Mouse (Mus musculus) urinary bladder, postnatal 0 days (tissue): ENCODE results near the gene Btbd35f20. TPM values are rescaled to one million over a fixed set of nuclear protein-coding genes. Genes with fewer than 3 reads are reported as not detected.

Experiments used
- polyA plus RNA-seq: library from polyadenylated mRNA; unstranded; fragments of >200 nt; fragmentation: Nextera tagmentation; extraction: Ambion mirVana; gene quantifications from 2 replicates; pipeline ENCODE4 v1.2.1, GENCODE M21; 2015

Gene Btbd35f20
- not detected in 2 replicates for polyA plus RNA-seq

DNA sequence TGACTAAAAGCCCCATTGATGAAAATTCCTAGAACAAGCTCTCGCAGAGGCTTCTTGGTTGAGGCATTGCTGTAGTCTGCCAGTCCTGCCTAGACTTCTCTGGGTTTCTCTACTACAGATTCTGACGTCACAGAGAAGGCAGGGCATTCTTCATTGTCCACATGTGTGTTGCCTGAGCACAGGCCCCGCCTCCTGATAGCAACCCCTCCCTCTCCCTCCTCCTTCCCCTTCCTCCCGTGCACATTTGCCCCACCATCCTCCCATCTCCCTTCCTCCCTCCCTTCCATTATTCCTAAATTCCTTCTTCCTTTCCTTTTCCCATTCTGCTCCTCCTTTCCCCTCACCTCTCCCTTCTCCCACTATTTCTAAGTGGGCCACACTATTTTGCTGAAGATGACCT, at the start of gene Btbd35f20:
TSS of gene Btbd35f20 (minus strand) at position 101 of the 400 bp plus-strand sequence.

Other genes with a start within 250 kb of the Btbd35f20 start
- not detected in 2 replicates for gene Btbd35f28, start 94.7 kb downstream of the Btbd35f20 start, polyA plus RNA-seq
- gene Btbd35f17, start 79.4 kb upstream of the Btbd35f20 start, polyA plus RNA-seq: not detected in 2 replicates